Mouse (Mus musculus) liver, embryonic 15.5 days (tissue): ENCODE results near the gene Emilin2. TPM values are rescaled to one million over a fixed set of nuclear protein-coding genes. Genes with fewer than 3 reads are reported as not detected.
A peak's percentile ranks its signal among the peaks of the same experiment; 100 is the strongest.
"Not testable (repeated sequence)": the region's sequence is repeated elsewhere in the genome, so short reads cannot be mapped to it uniquely, and the experiment has no call there.

ENCODE experiments used
- ATAC-seq: fragments of 200-750 bp; cut with Nextera tagmentation; 2 replicates; pipeline ENCODE4 v1.8.0; 2017; ENCODE audit warnings: moderate number of reproducible peaks, mild to moderate bottlenecking, moderate library complexity; ENCODE audit not compliant: insufficient read depth
- H3K27ac ChIP-seq: fragments of 300-500 bp; sonication (generic); replicated peaks from 2 replicates; pipeline ENCODE4 v1.5.1; 2015; ENCODE audit warnings: mild to moderate bottlenecking, inconsistent platforms
- H3K27me3 ChIP-seq: fragments of 300-500 bp; sonication (generic); 2 replicates; pipeline ENCODE4 v1.6.1; 2015; ENCODE audit warnings: mild to moderate bottlenecking, inconsistent platforms
- H3K36me3 ChIP-seq: fragments of 300-500 bp; sonication (generic); replicated peaks from 2 replicates; pipeline ENCODE4 v1.6.1; 2015; ENCODE audit warnings: moderate library complexity, mild to moderate bottlenecking, inconsistent platforms
- H3K4me1 ChIP-seq: fragments of 300-500 bp; sonication (generic); replicated peaks from 2 replicates; pipeline ENCODE4 v1.6.1; 2015; ENCODE audit warnings: inconsistent platforms
- H3K4me2 ChIP-seq: fragments of 300-500 bp; sonication (generic); 2 replicates; pipeline ENCODE4 v1.6.1; 2015; ENCODE audit warnings: moderate library complexity, mild to moderate bottlenecking, inconsistent platforms
- H3K4me3 ChIP-seq: fragments of 300-500 bp; sonication (generic); replicated peaks from 2 replicates; pipeline ENCODE4 v1.5.1; 2015; ENCODE audit warnings: mild to moderate bottlenecking, inconsistent platforms
- H3K9ac ChIP-seq: fragments of 300-500 bp; sonication (generic); 2 replicates; pipeline ENCODE4 v1.6.1; 2015; ENCODE audit warnings: moderate library complexity, mild to moderate bottlenecking, inconsistent platforms
- H3K9me3 ChIP-seq: fragments of 300-500 bp; sonication (generic); replicated peaks from 2 replicates; pipeline ENCODE4 v1.6.1; 2016; ENCODE audit warnings: inconsistent platforms
- WGBS: fragments of 180-500 bp; shearing (Covaris S2); methylation state at CpG from one replicate; pipeline ENCODE4 v1.1.7; 2015; ENCODE audit warnings: mixed read lengths; ENCODE audit not compliant: insufficient replicate concordance; 5-methylcytosine and 5-hydroxymethylcytosine counted together
- polyA plus RNA-seq: library from polyadenylated mRNA; unstranded; fragments of >200 nt; fragmentation: Nextera tagmentation; extraction: Ambion mirVana; gene quantifications from 2 replicates; pipeline ENCODE4 v1.2.1, GENCODE M21; 2015

Emilin2 gene
- polyA plus RNA-seq = 23.9 and 29.7 TPM in 2 replicates

GRCm38 (mm10) chr17:71311340-71312171 lies at the start of gene Emilin2:
Gene Emilin2, minus strand, starts transcription at chr17:71311978.
- Histone ChIP-seq H3K4me3 (peak within 1 kb of the TSS; percentile 79), H3K27me3 (peaks cover 23% of the 10 kb centered on the region), H3K9me3 (no peaks in the 10 kb centered on the region), H3K4me1 (peaks cover 34% of the 10 kb centered on the region), H3K4me2 (peak within 1 kb of the TSS; percentile 100), H3K27ac (peak within 1 kb of the TSS; percentile 70), H3K36me3 (no peaks in the 10 kb centered on the region), H3K9ac (peak within 1 kb of the TSS; percentile 81)
- peak; percentile 19; the same call in 1 of the 2 replicates for ATAC-seq
- 5% methylated on average over 20 of the region's 20 CpGs for WGBS

- H3K9me3 ChIP-seq = no peaks in the 10 kb centered on the region
- no peak overlapping the region for H3K4me3 ChIP-seq
- no peak for ATAC-seq
- 84% methylated on average over 3 of the region's 3 CpGs for WGBS
- no peaks in the 10 kb centered on the region for H3K4me1 ChIP-seq
- H3K27ac ChIP-seq = no peak overlapping the region
- no peaks in the 10 kb centered on the region for H3K27me3 ChIP-seq
- H3K9ac ChIP-seq = no peak overlapping the region
- peaks cover 68% of the 10 kb centered on the region for H3K36me3 ChIP-seq
- no peak overlapping the region for H3K4me2 ChIP-seq
These were observed 43.7 kb upstream of the Emilin2 start for GRCm38 (mm10) chr17:71355526-71355925.

GRCm38 (mm10) chr17:71354205-71354604 lies 42.4 kb upstream of the Emilin2 start:
- Histone ChIP-seq H3K4me3 (no peak overlapping the region), H3K27me3 (no peaks in the 10 kb centered on the region), H3K9ac (no peak overlapping the region), H3K27ac (no peak overlapping the region), H3K9me3 (no peaks in the 10 kb centered on the region), H3K4me1 (no peaks in the 10 kb centered on the region), H3K36me3 (peaks cover 66% of the 10 kb centered on the region), H3K4me2 (no peak overlapping the region)
- ATAC-seq = no peak
- 88% methylated on average over 11 of the region's 11 CpGs for WGBS

DNA sequence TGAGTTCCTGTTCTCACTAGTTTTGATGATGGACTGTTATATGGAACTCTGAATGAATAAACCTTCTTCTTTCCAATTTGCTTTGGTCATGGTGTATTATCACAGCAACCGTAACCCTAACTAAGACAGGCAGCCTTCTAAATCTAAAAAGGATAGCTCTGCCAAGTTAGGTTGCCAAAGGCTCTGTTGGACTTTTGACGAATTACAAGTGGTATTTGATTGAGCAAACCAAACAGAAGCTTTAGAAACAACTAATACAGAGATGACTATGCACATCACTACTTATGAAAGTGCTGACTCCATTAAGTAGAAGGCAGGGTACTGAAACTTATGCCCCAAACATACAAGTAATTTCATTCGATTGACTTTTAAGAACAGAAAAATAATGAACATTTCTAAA lies 36.4 kb upstream of the Emilin2 start:
- Histone ChIP-seq H3K36me3 (peaks cover 84% of the 10 kb centered on the region), H3K4me1 (no peaks in the 10 kb centered on the region), H3K27ac (no peak overlapping the region), H3K27me3 (no peaks in the 10 kb centered on the region), H3K9ac (no peak overlapping the region), H3K4me3 (no peak overlapping the region), H3K4me2 (no peak overlapping the region), H3K9me3 (no peaks in the 10 kb centered on the region)
- ATAC-seq = no peak
- WGBS = 79% methylated on average over 3 of the region's 3 CpGs

- Histone ChIP-seq H3K36me3 (peaks cover 31% of the 10 kb centered on the region), H3K9me3 (no peaks in the 10 kb centered on the region), H3K27ac (no peak overlapping the region), H3K4me2 (no peak overlapping the region), H3K27me3 (no peaks in the 10 kb centered on the region), H3K9ac (no peak overlapping the region), H3K4me1 (no peaks in the 10 kb centered on the region), H3K4me3 (no peak overlapping the region)
- ATAC-seq = no peak
- 59% methylated on average over 3 of the region's 3 CpGs for WGBS
These were observed 30.2 kb upstream of the Emilin2 start for GRCm38 (mm10) chr17:71342006-71342405.

GRCm38 (mm10) chr17:71338627-71339026 lies 26.8 kb upstream of the Emilin2 start:
- Histone ChIP-seq H3K27ac (no peak overlapping the region), H3K9ac (no peak overlapping the region), H3K27me3 (no peaks in the 10 kb centered on the region), H3K4me2 (no peak overlapping the region), H3K36me3 (0 out of 2 replicates have a peak, but pooled peaks cover 6% of the 10 kb centered on the region), H3K4me1 (no peaks in the 10 kb centered on the region), H3K4me3 (no peak overlapping the region), H3K9me3 (no peaks in the 10 kb centered on the region)
- WGBS = 84% methylated on average over 6 of the region's 6 CpGs
- ATAC-seq = no peak

GRCm38 (mm10) chr17:71337546-71337945 lies 25.8 kb upstream of the Emilin2 start:
- Histone ChIP-seq H3K27me3 (no peaks in the 10 kb centered on the region), H3K4me2 (no peak overlapping the region; the same call in 1 of the 2 replicates), H3K4me3 (no peak overlapping the region), H3K27ac (no peak overlapping the region), H3K36me3 (no peaks in the 10 kb centered on the region), H3K9me3 (no peaks in the 10 kb centered on the region), H3K4me1 (no peaks in the 10 kb centered on the region), H3K9ac (no peak overlapping the region)
- 33% methylated on average over 9 of the region's 9 CpGs for WGBS
- ATAC-seq = no peak

DNA sequence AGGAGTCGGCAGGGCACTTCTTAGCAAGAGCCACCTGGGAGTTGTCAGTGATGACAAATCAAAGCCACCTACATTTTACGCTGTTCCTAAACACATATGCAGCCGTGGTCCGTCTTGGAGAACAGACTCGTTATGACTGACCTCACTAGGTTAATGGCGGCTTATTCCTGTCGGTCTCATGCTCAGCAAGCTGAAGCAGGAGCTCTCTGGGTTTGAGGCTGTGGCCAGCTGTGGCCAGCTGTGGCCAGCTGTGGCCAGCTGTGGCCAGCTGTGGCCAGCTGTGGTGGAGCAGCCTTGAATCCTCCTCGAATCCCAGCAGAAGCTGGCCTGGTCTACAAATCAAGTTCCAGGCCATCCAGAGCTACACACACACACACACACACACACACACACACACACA lies 24.6 kb upstream of the Emilin2 start:
- H3K4me3 ChIP-seq = no peak overlapping the region
- no peak overlapping the region for H3K4me2 ChIP-seq
- H3K4me1 ChIP-seq = no peaks in the 10 kb centered on the region
- peaks cover 6% of the 10 kb centered on the region; the same call in 1 of the 2 replicates for H3K27me3 ChIP-seq
- H3K9ac ChIP-seq = no peak overlapping the region
- no peak overlapping the region for H3K27ac ChIP-seq
- no peaks in the 10 kb centered on the region for H3K9me3 ChIP-seq
- ATAC-seq = no peak
- H3K36me3 ChIP-seq = no peaks in the 10 kb centered on the region
- 70% methylated on average over 8 of the region's 8 CpGs for WGBS

- no peak overlapping the region for H3K4me3 ChIP-seq
- no peak for ATAC-seq
- no peak overlapping the region for H3K27ac ChIP-seq
- H3K4me1 ChIP-seq = no peaks in the 10 kb centered on the region
- H3K4me2 ChIP-seq = no peak overlapping the region
- H3K9ac ChIP-seq = no peak overlapping the region
- peaks cover 6% of the 10 kb centered on the region; the same call in 1 of the 2 replicates for H3K27me3 ChIP-seq
- H3K36me3 ChIP-seq = no peaks in the 10 kb centered on the region
- 48% methylated on average over 15 of the region's 15 CpGs for WGBS
- no peaks in the 10 kb centered on the region for H3K9me3 ChIP-seq
These were observed 20.5 kb upstream of the Emilin2 start for GRCm38 (mm10) chr17:71332298-71332697.

DNA sequence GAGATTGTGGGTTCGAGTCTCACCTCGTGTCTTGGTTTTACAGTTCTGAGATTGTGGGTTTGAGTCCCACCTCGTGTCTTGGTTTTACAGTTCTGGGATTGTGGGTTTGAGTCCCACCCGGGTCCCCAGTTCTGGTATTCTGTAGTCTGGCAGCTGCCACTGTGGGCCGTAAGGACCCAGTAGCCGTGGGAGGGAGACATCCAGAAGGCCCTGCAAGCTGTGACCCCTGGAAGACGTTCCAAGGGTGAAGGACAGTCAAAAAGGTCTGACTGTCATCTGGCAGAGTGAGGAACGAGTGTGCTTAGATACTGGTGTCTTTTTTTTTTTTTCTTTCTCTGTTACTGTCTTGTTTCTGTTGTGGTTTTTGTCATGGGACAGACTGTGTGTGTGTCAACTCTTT lies 9.0 kb upstream of the Emilin2 start:
- H3K27ac ChIP-seq, H3K27me3 ChIP-seq, H3K9me3 ChIP-seq, H3K36me3 ChIP-seq, ATAC-seq, H3K4me3 ChIP-seq, H3K4me2 ChIP-seq, H3K9ac ChIP-seq, H3K4me1 ChIP-seq: not testable (repeated sequence)
- 62% methylated on average over 8 of the region's 8 CpGs for WGBS

DNA sequence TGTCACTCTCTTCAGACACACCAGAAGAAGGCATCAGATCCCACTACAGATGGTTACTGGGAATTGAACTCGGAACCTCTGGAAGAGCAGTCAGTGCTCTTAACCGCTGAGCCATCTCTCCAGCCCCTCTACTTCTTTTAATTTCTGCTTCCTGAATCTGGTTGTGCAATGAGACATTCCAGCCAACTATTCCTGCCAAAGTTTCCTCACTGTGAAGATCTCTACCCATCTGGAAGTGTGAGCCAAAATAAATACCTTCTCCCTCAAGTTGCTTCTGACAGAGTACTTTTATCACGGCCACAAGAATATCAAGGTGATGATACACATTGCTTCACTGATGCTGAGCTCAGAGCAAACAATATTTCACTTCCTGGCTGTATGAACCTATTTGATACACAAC lies 7.6 kb upstream of the Emilin2 start:
- H3K9me3 ChIP-seq = no peaks in the 10 kb centered on the region
- H3K9ac ChIP-seq = no peak overlapping the region
- no peak overlapping the region for H3K4me3 ChIP-seq
- H3K27ac ChIP-seq = no peak overlapping the region
- no peaks in the 10 kb centered on the region for H3K36me3 ChIP-seq
- no peaks in the 10 kb centered on the region for H3K27me3 ChIP-seq
- 82% methylated on average over 3 of the region's 3 CpGs for WGBS
- H3K4me2 ChIP-seq = no peak overlapping the region
- no peaks in the 10 kb centered on the region for H3K4me1 ChIP-seq
- ATAC-seq = no peak
